Comparison of ENCODE assay signal across 11 mouse cellular contexts in the genomic region with DNA sequence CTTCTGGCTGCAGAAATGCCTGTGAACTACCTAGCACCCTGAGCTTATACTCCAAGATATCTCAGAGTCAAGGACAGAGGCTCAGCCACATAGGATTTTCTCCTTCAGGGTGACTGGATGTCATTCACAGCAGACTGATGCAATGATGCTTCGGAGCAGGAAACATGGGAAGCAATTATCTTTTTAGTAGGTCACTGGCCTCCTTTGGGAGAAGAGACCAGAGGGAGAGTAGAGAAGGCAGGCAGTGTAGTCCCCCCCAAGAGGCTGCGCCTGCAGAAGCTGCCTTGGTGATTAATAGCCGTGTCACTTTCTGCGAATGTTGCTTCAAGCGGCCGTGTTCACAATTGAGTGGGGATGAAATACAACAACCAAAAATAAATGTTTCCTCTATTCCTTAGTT.
DNase-seq lines count a peak whose midpoint lies in the region; ATAC-seq lines count a peak whose summit lies in the region.
"Had no signal": no experiment of that assay in that cellular context is flagged by ENCODE, and none has a peak within 500 bp of the region (broad histone marks: within the 10 kb centered on the region; RNA-seq: fewer than 3 reads in every experiment).

No protein-coding gene starts in this region.

- no peaks in the 10 kb centered on the region for H3K27me3 ChIP-seq in midbrain, embryonic 12.5 days
- no peaks in the 10 kb centered on the region for H3K27me3 ChIP-seq in midbrain, embryonic 11.5 days (ENCODE audit: control insufficient read depth, insufficient read depth, low read length)
- H3K27me3 ChIP-seq: heart, embryonic 15.5 days; liver, embryonic 13.5 days had no signal

- intact Hi-C loops in left cerebral cortex, postnatal 4 days (cut with DNase I): no loop called here

- peak; percentile 67; the same call in 1 of the 2 replicates for ATAC-seq in frontal cortex, adult (ENCODE audit: low TSS enrichment)
- ATAC-seq in midbrain, embryonic 12.5 days (ENCODE audit: low FRiP score, low read depth): no peak
- no peak for ATAC-seq in midbrain, embryonic 11.5 days (ENCODE audit: low FRiP score)

- peaks cover 5% of the 10 kb centered on the region; the same call in 1 of the 2 replicates for H3K4me1 ChIP-seq in midbrain, embryonic 12.5 days
- no peaks in the 10 kb centered on the region for H3K4me1 ChIP-seq in midbrain, embryonic 11.5 days (ENCODE audit: control insufficient read depth, insufficient read depth, low read length)
- H3K4me1 ChIP-seq: heart, embryonic 15.5 days; liver, embryonic 13.5 days had no signal

- DNase-seq in frontal cortex, postnatal 10 days (ENCODE audit: low spot score in 2 of 2): no peak
- DNase-seq in midbrain, embryonic 11.5 days (ENCODE audit: low spot score, missing footprints): no peak
- DNase-seq in left cerebral cortex, postnatal 4 days: peak; percentile 8
- DNase-seq in right cerebral cortex, postnatal 10 days (ENCODE audit: low spot score in 2 of 2): peak; percentile 45 to 56
- DNase-seq in gastrocnemius, postnatal 10 days: no peak
- DNase-seq in spleen, postnatal 14 days (ENCODE audit: low spot score in 2 of 2): no peak
- DNase-seq: adrenal gland, adult 8-10 months; liver, embryonic 13.5 days had no signal

- no peak overlapping the region for H3K9ac ChIP-seq in midbrain, embryonic 12.5 days (replicated peaks)
- no peak overlapping the region for H3K9ac ChIP-seq in midbrain, embryonic 11.5 days (ENCODE audit: low read length)
- H3K9ac ChIP-seq: heart, embryonic 15.5 days; liver, embryonic 13.5 days had no signal

- WGBS in midbrain, embryonic 12.5 days: 63% methylated on average over 6 of the region's 6 CpGs
- WGBS in midbrain, embryonic 11.5 days: 77% methylated on average over 6 of the region's 6 CpGs

- 0 out of 2 replicates have a peak overlapping the region, but pooled peaks have one; percentile 15 for H3K27ac ChIP-seq in midbrain, embryonic 12.5 days (replicated peaks)
- H3K27ac ChIP-seq in midbrain, embryonic 11.5 days (ENCODE audit: low read depth, low read length): no peak overlapping the region
- H3K27ac ChIP-seq: heart, embryonic 15.5 days; liver, embryonic 13.5 days had no signal

- H3K36me3 ChIP-seq in midbrain, embryonic 12.5 days: no peaks in the 10 kb centered on the region
- no peaks in the 10 kb centered on the region for H3K36me3 ChIP-seq in midbrain, embryonic 11.5 days (ENCODE audit: control insufficient read depth, insufficient read depth, low read length)
- H3K36me3 ChIP-seq: heart, embryonic 15.5 days; liver, embryonic 13.5 days had no signal

- no peaks in the 10 kb centered on the region for H3K9me3 ChIP-seq in midbrain, embryonic 12.5 days
- H3K9me3 ChIP-seq in midbrain, embryonic 11.5 days (ENCODE audit: control insufficient read depth, low read length): no peaks in the 10 kb centered on the region
- H3K9me3 ChIP-seq: heart, embryonic 15.5 days; liver, embryonic 13.5 days had no signal

- H3K4me2 ChIP-seq in midbrain, embryonic 12.5 days (replicated peaks): no peak overlapping the region
- no peak overlapping the region for H3K4me2 ChIP-seq in midbrain, embryonic 11.5 days
- H3K4me2 ChIP-seq: heart, embryonic 15.5 days; liver, embryonic 13.5 days had no signal

- H3K4me3 ChIP-seq in midbrain, embryonic 12.5 days: no peak overlapping the region
- H3K4me3 ChIP-seq in midbrain, embryonic 11.5 days (ENCODE audit: low read depth, low read length): no peak overlapping the region
- H3K4me3 ChIP-seq: heart, embryonic 15.5 days; liver, embryonic 13.5 days had no signal

Comparison
In these comparisons a context has a peak if more than half of its experiments do, and no peak if none do; other contexts are left out.
1. DNase-seq: peak in left cerebral cortex, postnatal 4 days (single experiment) and right cerebral cortex, postnatal 10 days (2 of 2); none in frontal cortex, postnatal 10 days (0 of 2), midbrain, embryonic 11.5 days (single experiment), gastrocnemius, postnatal 10 days (single experiment) and spleen, postnatal 14 days (0 of 2).